Mouse (Mus musculus) spleen, embryonic (tissue): Measurements from ENCODE around the gene Nusap1.
"Not testable (repeated sequence)": the region's sequence is repeated elsewhere in the genome, so short reads cannot be mapped to it uniquely, and the experiment has no call there.

Source experiments
- CTCF ChIA-PET: fragments of 350-600 bp; sonication (Branson Sonifier 250); formaldehyde crosslinking; loops from one replicate; lab custom pipeline; 2022; lab: Charles Lee

Gene Nusap1

GRCm38 (mm10) chr2:119641214-119641912 lies 23.3 kb downstream of the Nusap1 start:
- CTCF ChIA-PET: no interaction called here

GRCm38 (mm10) chr2:119644254-119644653 lies 26.2 kb downstream of the Nusap1 start:
- CTCF ChIA-PET: interaction anchor here (0.7 kb wide), 1 partner anchor 649 kb away, joined by 5 read pairs; no protein-coding TSS in a partner anchor

DNA sequence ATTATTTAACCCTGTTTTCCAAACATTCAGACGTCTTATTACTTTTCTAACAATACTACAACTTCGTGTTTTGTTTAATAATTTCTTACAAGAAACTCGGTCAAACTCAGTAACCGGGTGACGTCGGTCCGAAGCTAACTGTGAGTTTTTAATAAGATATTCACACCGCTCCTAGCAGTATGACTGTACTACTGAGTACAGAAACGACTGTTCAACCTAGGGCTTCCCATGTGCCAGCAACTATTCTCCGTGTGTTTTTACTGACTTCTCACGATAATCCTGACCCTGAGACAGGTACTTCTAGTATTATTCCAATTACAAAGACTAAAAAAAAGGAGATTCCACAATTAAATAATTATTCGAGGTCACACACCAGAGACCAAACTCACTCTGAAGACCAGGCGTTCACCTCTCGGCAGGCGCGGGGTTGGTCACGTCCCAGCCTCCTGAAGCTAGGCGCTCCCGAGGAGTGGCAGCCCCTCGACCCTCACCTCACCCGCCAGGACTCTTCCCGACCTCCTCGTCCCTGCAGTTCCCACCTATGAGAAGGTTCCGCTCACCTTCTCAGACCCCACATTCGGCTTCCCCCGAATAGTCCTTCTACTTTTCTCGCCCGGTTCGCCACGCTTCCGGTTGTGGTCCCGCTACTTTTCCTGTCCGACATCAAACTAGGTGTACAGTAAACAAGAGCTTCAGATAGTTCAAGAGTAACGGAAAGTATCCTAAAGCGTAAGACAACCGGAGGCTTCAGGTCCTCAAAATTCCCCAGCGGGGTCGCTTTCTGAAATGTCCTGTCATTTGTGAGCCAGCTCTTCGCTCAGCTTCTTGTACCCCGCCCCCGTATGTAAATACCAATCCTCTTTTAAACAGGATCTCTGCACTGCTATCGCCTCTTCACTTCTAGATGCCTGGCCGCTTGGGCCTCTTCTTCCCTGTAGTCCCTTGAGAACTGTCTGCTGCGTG lies 44.4 kb downstream of the Nusap1 start, which contains the start of gene Ndufaf1:
Gene Ndufaf1, minus strand, starts transcription at position 608 of the 963 bp plus-strand sequence.
- CTCF ChIA-PET: interaction anchor here (0.5 to 1.1 kb wide), 3 partner anchors 11 to 73 kb away, joined by 3 to 12 read pairs (median 5); no protein-coding TSS in a partner anchor

- CTCF ChIA-PET: not testable (repeated sequence)
Observed at GRCm38 (mm10) chr2:119665744-119666143, 47.6 kb downstream of the Nusap1 start.

GRCm38 (mm10) chr2:119669010-119669409 lies 50.9 kb downstream of the Nusap1 start:
- CTCF ChIA-PET: no interaction called here

DNA sequence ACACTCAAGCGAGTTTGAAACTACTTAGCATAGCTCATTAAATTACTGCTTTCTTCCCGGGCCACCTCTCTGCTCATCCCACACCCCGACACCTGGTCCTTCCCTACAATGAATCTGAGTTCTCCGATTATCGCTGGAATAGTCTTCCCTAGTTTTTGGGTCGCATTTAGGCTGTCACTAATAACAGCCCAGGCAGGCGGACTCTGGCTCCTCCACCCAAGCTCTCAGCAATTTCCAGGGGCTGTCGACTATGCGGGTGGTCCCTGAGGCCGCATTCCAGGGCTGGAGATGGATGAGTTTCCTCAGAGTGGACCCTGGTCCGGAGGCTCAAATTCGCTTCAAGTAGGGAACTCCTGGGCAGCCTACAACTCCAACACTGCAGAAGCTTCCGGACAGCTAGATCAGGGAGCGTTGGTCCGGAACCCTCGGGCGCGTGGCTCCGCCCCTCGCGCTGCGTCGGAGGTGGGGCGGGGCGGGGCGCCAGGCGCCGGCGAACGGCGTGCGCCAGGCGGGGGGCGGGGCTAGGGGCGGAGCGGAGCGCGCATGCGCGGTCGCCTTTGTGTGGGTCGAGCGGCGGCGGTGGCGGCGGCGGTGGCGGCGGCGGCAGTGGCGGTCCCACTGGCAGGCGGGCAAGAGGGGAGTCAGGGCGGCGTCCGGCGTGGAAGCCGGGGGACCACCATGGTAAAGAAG lies 56.6 kb downstream of the Nusap1 start, which contains the start of gene Rtf1:
Gene Rtf1, plus strand, starts transcription at position 544 of the 690 bp plus-strand sequence.
- CTCF ChIA-PET: no interaction called here

- CTCF ChIA-PET: interaction anchor here (0.6 kb wide), 2 partner anchors 118 to 222 kb away, joined by 3 to 5 read pairs; partner anchors contain the start of gene Mga
Observed at GRCm38 (mm10) chr2:119675215-119675784, 57.2 kb downstream of the Nusap1 start.

GRCm38 (mm10) chr2:119675831-119676230 lies 57.7 kb downstream of the Nusap1 start:
- CTCF ChIA-PET: interaction anchor here (0.6 kb wide), 2 partner anchors 118 to 221 kb away, joined by 3 to 5 read pairs; partner anchors contain the start of gene Mga

DNA sequence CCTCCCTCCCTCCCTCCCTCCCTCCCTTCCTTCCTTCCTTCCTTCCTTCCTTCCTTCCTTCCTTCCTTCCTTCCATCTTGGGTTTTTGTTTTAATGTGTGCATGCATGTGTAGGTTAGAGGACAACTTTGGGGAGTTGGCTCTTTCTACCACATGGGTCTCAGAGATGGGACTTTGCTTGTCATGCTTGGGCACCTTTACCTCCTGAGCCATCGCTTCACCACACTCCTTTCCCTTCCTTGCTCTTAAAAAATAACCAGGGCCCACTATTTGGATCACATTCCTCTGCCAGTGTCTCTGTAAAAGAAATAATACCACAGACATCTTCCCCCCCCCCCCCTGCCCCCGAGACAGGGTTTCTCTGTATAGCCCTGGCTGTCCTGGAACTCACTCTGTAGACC lies 65.6 kb downstream of the Nusap1 start:
- CTCF ChIA-PET: no interaction called here

DNA sequence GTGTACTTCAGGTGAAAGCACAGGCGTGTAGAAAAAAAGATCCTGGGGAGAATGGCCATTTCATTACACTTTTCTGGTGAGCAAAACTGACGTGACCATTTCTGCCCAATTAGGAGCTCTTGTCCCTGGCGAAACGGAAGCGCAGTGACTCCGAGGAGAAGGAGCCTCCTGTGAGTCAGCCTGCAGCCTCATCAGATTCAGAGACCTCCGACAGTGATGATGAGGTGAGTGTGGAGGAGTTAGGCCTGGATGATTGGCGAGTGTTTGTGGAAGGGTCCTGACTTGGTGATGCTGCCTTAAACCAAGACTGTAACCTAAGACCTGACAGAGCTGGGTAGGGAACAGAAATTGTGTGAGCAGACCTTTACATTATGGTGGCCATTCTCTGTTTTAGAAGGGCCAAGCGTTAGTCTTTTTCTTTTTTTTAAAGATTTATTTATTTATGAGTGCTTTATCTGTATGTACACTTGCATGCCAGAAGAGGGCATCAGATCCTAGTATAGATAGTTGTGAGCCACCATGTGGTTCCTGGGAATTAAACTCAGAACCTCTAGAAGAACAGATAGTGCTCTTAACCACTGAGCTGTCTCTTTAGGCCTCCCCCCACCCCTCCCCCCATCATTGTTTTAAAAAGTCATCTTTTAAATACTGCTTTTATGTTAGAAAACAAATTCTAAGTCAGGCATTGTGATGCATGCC lies 74.1 kb downstream of the Nusap1 start:
- CTCF ChIA-PET: interaction anchor here (0.6 to 0.8 kb wide), 2 partner anchors 40 to 102 kb away, joined by 3 to 4 read pairs; no protein-coding TSS in a partner anchor

GRCm38 (mm10) chr2:119694826-119695225 lies 76.7 kb downstream of the Nusap1 start:
- CTCF ChIA-PET: interaction anchor here (0.6 kb wide), 1 partner anchor 731 kb away, joined by 4 read pairs; no protein-coding TSS in a partner anchor

- CTCF ChIA-PET: no interaction called here
Observed at GRCm38 (mm10) chr2:119696111-119696510, 78.0 kb downstream of the Nusap1 start.

DNA sequence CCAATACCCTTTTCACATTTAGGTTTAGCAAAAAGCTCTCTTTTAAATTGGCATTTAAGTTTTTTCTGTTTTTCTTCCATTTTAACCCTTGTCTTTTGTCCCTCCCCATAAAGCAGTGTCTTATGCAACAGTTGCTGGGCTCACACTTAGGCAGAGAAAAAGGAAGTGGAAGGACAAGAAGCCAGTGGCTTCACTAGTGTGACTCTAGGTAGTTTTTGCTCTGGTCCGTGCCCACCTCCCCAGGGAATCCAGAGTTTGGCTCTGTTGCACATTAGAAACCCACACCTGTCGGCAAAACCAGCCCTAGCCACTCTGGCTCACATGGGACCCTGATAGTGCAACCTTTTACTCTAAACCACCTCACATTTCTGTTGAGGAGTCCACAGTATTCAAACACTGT lies 80.4 kb downstream of the Nusap1 start:
- CTCF ChIA-PET: interaction anchor here (0.6 kb wide), 1 partner anchor 21 kb away, joined by 3 read pairs; no protein-coding TSS in a partner anchor

- CTCF ChIA-PET: no interaction called here
Observed at GRCm38 (mm10) chr2:119699962-119700361, 81.9 kb downstream of the Nusap1 start.
